Mouse (Mus musculus) cortical plate, adult 2 months (tissue): ENCODE measurements at regions not wholly inside any gene's neighbourhood (a gene's known extent, or its start where the extent isn't known, plus 50 kb on each side); places are given as distances from the start of the nearest gene placed in this dataset.

ENCODE experiments used
- CTCF ChIP-seq: fragments of 200-500 bp; IDR thresholded peaks from 2 replicates; pipeline ENCODE4 v1.5.1; 2011; ENCODE audit warnings: mild to moderate bottlenecking, control low read depth, low read length; ENCODE audit not compliant: insufficient read depth; ENCODE audit errors: extremely low read depth
- POLR2A ChIP-seq: fragments of 200-500 bp; IDR thresholded peaks from 2 replicates; pipeline ENCODE4 v1.6.1; 2011; ENCODE audit warnings: mild to moderate bottlenecking, low read length, control low read depth; ENCODE audit not compliant: insufficient read depth; ENCODE audit errors: extremely low read depth

- no peak for TF ChIP-seq CTCF
- TF ChIP-seq POLR2A, result no peak
Observed at GRCm38 (mm10) chr9:46608695-46609094, 288.9 kb upstream of the 4931429L15Rik start.
